Mouse (Mus musculus) heart, embryonic 15.5 days (tissue): ENCODE measurements around the gene Ccdc159. TPM values are rescaled to one million over a fixed set of nuclear protein-coding genes. Genes with fewer than 3 reads are reported as not detected.
A peak's percentile ranks its signal among the peaks of the same experiment; 100 is the strongest.

Source experiments
- ATAC-seq: fragments of 200-750 bp; cut with Nextera tagmentation; replicated peaks from 2 replicates; pipeline ENCODE4 v1.8.0; 2017; ENCODE audit warnings: low read depth, moderate TSS enrichment; ENCODE audit not compliant: insufficient number of reproducible peaks, insufficient read depth, low FRiP score
- H3K27ac ChIP-seq: fragments of 300-500 bp; sonication (generic); 2 replicates; pipeline ENCODE4 v1.5.1; 2015; ENCODE audit warnings: mild to moderate bottlenecking, inconsistent platforms
- H3K27me3 ChIP-seq: fragments of 300-500 bp; sonication (generic); 2 replicates; pipeline ENCODE4 v1.6.1; 2015; ENCODE audit warnings: inconsistent platforms
- H3K36me3 ChIP-seq: fragments of 300-500 bp; sonication (generic); 2 replicates; pipeline ENCODE4 v1.6.1; 2015; ENCODE audit warnings: mild to moderate bottlenecking, inconsistent platforms
- H3K4me1 ChIP-seq: fragments of 300-500 bp; sonication (generic); replicated peaks from 2 replicates; pipeline ENCODE4 v1.6.1; 2015; ENCODE audit warnings: inconsistent platforms
- H3K4me2 ChIP-seq: fragments of 300-500 bp; sonication (generic); 2 replicates; pipeline ENCODE4 v1.6.1; 2015; ENCODE audit warnings: inconsistent platforms, mild to moderate bottlenecking, moderate library complexity
- H3K4me3 ChIP-seq: fragments of 300-500 bp; sonication (generic); 2 replicates; pipeline ENCODE4 v1.5.1; 2015; ENCODE audit warnings: mild to moderate bottlenecking, inconsistent platforms
- H3K9ac ChIP-seq: fragments of 300-500 bp; sonication (generic); 2 replicates; pipeline ENCODE4 v1.6.1; 2015; ENCODE audit warnings: mild to moderate bottlenecking, inconsistent platforms
- H3K9me3 ChIP-seq: fragments of 300-500 bp; sonication (generic); replicated peaks from 2 replicates; pipeline ENCODE4 v1.6.1; 2016; ENCODE audit warnings: inconsistent platforms
- WGBS: fragments of 180-500 bp; shearing (Covaris S2); methylation state at CpG from one replicate; pipeline ENCODE4 v1.1.7; 2015; ENCODE audit warnings: mixed read lengths; 5-methylcytosine and 5-hydroxymethylcytosine counted together
- polyA plus RNA-seq: library from polyadenylated mRNA; unstranded; fragments of >200 nt; fragmentation: Nextera tagmentation; extraction: Ambion mirVana; gene quantifications from 2 replicates; pipeline ENCODE4 v1.2.1, GENCODE M21; 2015

Gene Ccdc159
- polyA plus RNA-seq = 2.7 and 3.5 TPM in 2 replicates

DNA sequence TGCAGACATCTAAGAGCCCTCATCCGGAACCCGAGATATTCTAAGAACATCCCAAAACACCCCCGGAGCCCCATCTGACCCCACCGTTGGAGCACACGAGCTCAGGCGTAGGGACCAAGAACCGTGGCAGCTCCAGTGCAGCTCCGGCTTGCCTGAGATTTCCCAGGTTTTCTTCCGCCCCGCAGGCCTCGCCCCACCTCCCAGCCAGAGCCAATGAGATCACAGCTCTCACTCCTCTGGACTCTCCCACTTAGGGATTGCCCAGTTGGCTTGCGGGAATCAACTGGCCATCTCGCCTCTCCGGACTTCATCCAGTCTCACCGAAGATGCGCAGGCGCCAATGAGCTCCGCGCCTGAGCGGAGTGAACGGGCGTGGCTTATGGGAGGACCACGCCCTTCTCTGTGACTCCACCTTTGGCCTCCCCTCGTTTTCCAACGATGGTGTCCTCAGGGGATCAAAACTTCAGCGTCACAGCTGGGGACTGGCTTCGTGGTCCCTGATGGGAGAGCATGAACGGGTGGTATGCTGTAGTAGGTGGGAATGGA lies at the start of gene Ccdc159, which contains the start of gene Tmem205:
TSS of gene Ccdc159 (plus strand) at position 264 of the 546 bp plus-strand sequence.
TSS of gene Tmem205 (minus strand) at position 349 of the 546 bp plus-strand sequence.
- Histone ChIP-seq H3K27me3 (no peaks in the 10 kb centered on the region), H3K4me3 (peak within 1 kb of the TSS; percentile 60), H3K4me1 (peaks cover 34% of the 10 kb centered on the region), H3K36me3 (no peaks in the 10 kb centered on the region), H3K9ac (peak within 1 kb of the TSS; percentile 62), H3K27ac (peak within 1 kb of the TSS; percentile 74), H3K4me2 (peak within 1 kb of the TSS; percentile 69), H3K9me3 (no peaks in the 10 kb centered on the region)
- peak; percentile 92 for ATAC-seq
- under 1% methylated on average over 28 of the region's 28 CpGs for WGBS

DNA sequence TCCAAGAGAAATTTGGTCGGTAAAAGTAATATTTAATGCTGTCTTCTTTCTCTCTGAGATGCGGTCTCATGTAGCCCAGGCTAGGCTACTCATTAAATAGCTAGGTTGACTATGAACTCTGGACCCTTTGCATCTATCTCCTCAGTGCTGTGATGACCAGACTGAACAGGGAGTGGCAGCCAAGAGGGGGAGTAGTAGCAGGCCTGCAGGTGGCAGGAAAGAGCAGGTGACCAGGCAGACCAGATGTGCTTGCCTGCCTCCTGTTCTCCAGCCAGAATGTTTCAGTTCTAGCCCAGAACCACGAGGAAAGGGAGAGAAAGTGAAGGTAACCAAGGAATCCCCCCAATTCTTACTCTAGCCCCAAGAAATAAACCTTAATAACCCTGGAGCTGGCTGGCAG lies 38.0 kb upstream of the Ccdc159 start:
- Histone ChIP-seq H3K9ac (no peak overlapping the region), H3K4me2 (no peak overlapping the region), H3K36me3 (no peaks in the 10 kb centered on the region), H3K4me1 (no peaks in the 10 kb centered on the region), H3K27ac (no peak overlapping the region), H3K9me3 (no peaks in the 10 kb centered on the region), H3K27me3 (no peaks in the 10 kb centered on the region), H3K4me3 (no peak overlapping the region)
- WGBS = 53% methylated on average over 3 of the region's 3 CpGs
- no peak for ATAC-seq

DNA sequence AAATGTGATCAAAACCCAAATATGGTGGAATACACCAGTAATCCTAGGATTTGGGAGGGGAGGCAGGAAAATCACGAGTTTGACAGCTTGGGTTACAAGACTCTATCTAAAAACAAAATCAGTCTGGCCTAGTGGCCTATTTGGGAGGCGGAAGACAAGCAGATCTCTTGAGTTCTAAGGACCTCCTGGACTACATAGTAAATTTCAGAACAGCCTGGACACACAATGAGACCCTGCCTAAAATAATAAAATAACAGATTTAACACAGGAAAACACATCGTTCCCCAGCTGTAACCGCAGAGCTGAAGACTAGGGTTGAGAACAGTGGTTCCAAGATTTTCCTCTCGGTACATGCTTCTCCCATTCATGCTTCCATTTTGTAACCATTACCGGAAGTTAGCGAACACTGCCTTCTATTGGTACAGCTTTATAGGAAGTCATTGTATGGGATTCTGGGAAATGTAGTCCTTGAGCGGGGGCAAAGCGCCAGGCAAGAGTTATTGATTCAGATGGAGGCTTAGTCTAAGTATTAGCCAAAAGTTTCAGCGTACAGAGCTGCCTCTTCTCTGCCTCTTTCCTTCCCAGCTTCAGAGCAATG lies 25.9 kb upstream of the Ccdc159 start:
- peak overlapping the region; percentile 49 for H3K4me3 ChIP-seq
- 16% methylated on average over 10 of the region's 10 CpGs for WGBS
- peaks cover 3% of the 10 kb centered on the region; the same call in 1 of the 2 replicates for H3K4me1 ChIP-seq
- H3K4me2 ChIP-seq = peak overlapping the region; percentile 61
- H3K27ac ChIP-seq = no peak overlapping the region
- H3K9me3 ChIP-seq = no peaks in the 10 kb centered on the region
- no peaks in the 10 kb centered on the region for H3K36me3 ChIP-seq
- H3K9ac ChIP-seq = no peak overlapping the region
- no peak for ATAC-seq
- H3K27me3 ChIP-seq = peaks cover 5% of the 10 kb centered on the region; the same call in 1 of the 2 replicates

DNA sequence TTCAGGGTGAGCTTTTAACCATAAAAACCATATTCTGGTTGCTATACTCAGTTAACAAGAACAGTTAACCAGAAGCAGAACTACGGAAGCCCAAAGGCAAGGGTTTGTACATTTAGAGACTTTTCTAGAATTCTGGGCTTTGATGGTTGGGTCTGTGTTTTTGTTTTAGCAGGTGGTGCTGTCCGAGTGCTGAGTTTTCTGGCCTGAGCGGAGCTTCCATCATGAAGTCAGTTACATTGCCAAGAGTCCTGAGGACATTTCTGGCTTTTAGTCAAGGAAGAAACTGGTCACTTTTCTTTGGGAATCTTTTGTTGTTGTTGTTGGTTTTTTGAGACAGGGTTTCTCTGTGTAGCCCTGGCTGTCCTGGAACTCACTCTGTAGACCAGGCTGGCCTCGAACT lies 23.2 kb upstream of the Ccdc159 start:
- Histone ChIP-seq H3K9me3 (no peaks in the 10 kb centered on the region), H3K4me1 (peaks cover 3% of the 10 kb centered on the region; the same call in 1 of the 2 replicates), H3K27ac (no peak overlapping the region), H3K4me3 (no peak overlapping the region), H3K4me2 (no peak overlapping the region), H3K27me3 (peaks cover under 1% of the 10 kb centered on the region; the same call in 1 of the 2 replicates), H3K9ac (no peak overlapping the region), H3K36me3 (no peaks in the 10 kb centered on the region)
- WGBS = 73% methylated on average over 4 of the region's 4 CpGs
- ATAC-seq = no peak

DNA sequence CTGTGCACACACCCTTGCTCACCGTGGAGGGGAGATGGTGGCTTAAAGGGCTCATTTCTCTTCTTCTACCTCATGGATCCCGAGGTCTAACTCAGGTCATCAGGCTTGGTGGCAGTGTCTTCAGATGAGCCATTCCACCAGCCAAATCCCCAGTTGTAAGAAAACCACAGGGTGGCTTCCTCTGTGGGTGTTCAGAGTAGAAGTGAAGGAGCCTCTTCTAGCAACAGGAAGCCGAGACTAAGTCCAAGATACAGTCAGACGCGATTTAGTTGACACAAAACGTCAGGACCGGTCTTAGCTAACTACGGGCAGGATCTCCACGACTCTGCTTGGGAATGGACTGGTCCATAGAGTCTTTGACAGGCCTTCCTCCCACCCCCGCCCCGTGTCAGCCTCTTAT lies 19.1 kb upstream of the Ccdc159 start:
- no peaks in the 10 kb centered on the region for H3K4me1 ChIP-seq
- H3K36me3 ChIP-seq = no peaks in the 10 kb centered on the region
- ATAC-seq = no peak
- no peaks in the 10 kb centered on the region; the same call in 1 of the 2 replicates for H3K27me3 ChIP-seq
- H3K4me3 ChIP-seq = no peak overlapping the region
- H3K4me2 ChIP-seq = no peak overlapping the region
- WGBS = 64% methylated on average over 11 of the region's 11 CpGs
- H3K9me3 ChIP-seq = no peaks in the 10 kb centered on the region
- H3K9ac ChIP-seq = no peak overlapping the region
- no peak overlapping the region for H3K27ac ChIP-seq

DNA sequence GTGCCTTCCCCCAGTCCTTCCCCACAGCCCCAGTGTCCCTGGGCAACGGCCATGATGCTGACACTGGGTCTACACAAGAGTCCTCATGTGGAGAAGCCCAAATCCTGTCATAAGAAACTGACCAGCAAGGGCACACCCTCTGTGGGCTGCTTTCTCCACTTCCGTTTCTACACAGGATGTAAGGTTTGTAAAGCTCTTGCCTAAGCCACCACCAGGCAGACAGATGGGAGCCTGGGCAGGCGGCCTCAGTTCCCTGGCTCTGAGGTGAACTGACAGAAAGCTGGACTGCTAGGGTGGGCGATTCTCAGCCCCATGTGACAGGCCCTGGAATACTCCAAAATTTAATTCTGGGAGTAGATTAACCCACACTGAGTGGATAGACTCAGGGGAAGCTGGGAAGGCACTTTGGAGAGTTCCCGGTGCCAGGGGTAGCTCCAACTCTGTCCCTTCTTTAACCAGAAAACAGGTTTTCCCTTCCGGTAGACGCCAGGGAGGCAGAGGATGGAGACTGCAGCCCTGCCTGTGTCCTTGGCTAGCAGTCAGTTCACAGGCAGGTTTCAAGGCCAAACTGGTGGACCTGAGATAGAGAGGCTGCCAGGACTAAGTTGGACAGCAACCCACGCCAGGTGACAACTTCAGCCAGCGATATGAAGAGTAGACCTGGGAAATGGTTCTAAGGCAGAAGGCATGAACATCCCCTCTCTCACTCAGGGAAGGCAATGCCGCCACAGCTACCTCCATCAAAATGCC lies 17.6 kb upstream of the Ccdc159 start:
- Histone ChIP-seq H3K4me3 (no peak overlapping the region), H3K27ac (no peak overlapping the region), H3K9me3 (no peaks in the 10 kb centered on the region), H3K36me3 (no peaks in the 10 kb centered on the region; the same call in 1 of the 2 replicates), H3K27me3 (no peaks in the 10 kb centered on the region), H3K4me2 (no peak overlapping the region), H3K9ac (no peak overlapping the region), H3K4me1 (no peaks in the 10 kb centered on the region)
- no peak for ATAC-seq
- WGBS = 68% methylated on average over 10 of the region's 10 CpGs

DNA sequence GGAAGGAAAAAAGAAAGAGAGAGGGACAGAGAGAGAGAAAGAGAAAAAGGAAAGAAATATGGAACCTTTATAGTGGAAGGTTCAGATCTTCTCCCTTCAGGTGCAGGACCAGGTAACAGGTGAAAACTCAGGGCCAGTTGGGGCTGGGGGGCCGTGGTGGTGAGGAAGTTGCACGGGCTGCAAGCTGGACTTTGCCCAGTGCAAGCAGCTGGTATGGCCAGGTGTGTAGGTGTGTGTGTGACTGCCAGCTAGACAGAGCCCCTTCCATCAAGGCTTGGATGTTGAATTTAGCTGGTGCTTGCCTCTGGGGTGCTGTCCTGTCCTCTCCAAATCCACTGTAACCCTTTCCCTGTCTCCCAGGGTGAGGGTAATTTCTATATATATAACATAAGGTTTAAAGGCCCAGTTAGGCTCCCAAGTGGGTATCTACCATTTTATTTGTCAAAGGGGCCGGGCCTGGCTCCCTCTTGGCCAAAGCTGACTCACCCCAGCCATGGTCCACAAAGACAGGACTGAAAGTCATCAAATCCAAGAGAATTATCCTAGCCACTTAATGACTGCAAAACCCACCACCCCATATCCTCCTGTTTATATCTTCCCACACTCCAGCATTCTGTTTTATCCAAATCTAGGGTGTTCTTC lies 10.3 kb upstream of the Ccdc159 start:
- ATAC-seq = no peak
- Histone ChIP-seq H3K4me2 (peak overlapping the region; percentile 97), H3K27me3 (no peaks in the 10 kb centered on the region), H3K4me1 (peaks cover 9% of the 10 kb centered on the region), H3K9me3 (no peaks in the 10 kb centered on the region), H3K9ac (no peak overlapping the region), H3K27ac (no peak overlapping the region), H3K4me3 (peak overlapping the region; percentile 66), H3K36me3 (no peaks in the 10 kb centered on the region; the same call in 1 of the 2 replicates)
- WGBS = 67% methylated on average over 3 of the region's 3 CpGs

DNA sequence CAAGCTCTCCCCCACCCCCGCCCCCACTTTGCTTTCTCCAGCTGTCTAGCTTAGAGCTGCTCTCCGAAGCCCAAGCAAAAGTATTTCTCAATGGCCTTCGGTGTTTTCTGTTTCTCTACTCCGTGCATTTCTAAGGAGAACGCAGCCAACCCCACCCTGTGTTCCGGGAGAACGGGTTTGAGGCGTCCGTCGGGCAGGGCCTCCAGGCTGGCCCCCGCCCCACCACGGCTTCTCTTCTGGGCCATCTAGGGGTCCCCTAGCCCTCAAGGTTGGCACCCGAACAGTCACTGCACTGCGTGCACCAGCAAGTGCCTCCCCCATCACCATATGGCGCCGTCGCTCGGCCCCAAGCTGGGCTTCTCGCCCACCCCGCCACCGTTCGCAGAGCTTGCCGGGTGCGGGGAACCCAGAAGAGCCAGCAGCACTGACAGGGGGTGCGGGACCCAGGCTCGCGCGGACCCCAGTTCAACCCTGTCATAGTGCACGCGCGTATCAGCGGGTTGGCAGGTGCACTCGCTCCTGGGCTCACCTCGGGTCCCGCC lies 9.7 kb upstream of the Ccdc159 start:
- Histone ChIP-seq H3K27ac (0 out of 2 replicates have a peak overlapping the region, but pooled peaks have one; percentile 24), H3K27me3 (no peaks in the 10 kb centered on the region), H3K4me1 (peaks cover 9% of the 10 kb centered on the region), H3K4me3 (peak overlapping the region; percentile 66), H3K4me2 (peak overlapping the region; percentile 97), H3K9ac (peak overlapping the region; percentile 73), H3K36me3 (no peaks in the 10 kb centered on the region; the same call in 1 of the 2 replicates), H3K9me3 (no peaks in the 10 kb centered on the region)
- WGBS = 2% methylated on average over 35 of the region's 35 CpGs
- ATAC-seq = peak; percentile 56

DNA sequence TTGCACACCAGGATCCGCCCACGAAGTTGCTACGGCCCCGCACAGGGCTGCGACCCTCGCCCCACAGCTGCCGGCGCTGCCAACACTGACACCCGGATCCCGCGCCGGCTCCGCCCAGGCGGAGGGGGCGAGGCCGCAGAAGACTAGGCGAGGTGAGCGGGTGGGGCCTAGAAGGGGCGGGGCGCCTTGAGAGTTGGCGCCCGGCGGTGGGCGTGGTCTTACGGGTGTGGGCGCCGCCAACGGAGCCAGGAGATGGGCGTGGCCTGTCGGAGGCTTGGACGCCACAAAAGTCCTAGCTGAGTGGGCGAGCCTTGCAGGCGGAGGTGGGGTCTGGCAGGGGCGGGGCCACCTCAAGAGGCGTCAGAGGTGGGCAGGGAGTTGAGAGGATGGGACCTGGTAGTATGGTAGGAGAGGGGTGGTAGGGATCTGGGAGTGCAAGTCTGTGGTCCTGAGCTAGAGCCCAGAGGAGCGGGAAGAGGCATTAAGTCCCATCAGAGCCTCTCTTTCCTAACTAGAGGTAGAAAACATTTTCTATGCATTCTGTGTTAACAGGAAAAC lies 9.2 kb upstream of the Ccdc159 start, which contains the start of gene Rab3d:
TSS of gene Rab3d (minus strand) at position 158 of the 558 bp plus-strand sequence.
- Histone ChIP-seq H3K4me3 (peak within 1 kb of the TSS; percentile 66), H3K36me3 (no peaks in the 10 kb centered on the region; the same call in 1 of the 2 replicates), H3K9ac (peak within 1 kb of the TSS; percentile 73), H3K9me3 (no peaks in the 10 kb centered on the region), H3K27ac (0 out of 2 replicates have a peak within 1 kb of the TSS, but pooled peaks have one; percentile 24), H3K4me2 (peak within 1 kb of the TSS; percentile 97), H3K27me3 (no peaks in the 10 kb centered on the region), H3K4me1 (peaks cover 12% of the 10 kb centered on the region)
- peak; percentile 91 for ATAC-seq
- under 1% methylated on average over 35 of the region's 36 CpGs for WGBS

DNA sequence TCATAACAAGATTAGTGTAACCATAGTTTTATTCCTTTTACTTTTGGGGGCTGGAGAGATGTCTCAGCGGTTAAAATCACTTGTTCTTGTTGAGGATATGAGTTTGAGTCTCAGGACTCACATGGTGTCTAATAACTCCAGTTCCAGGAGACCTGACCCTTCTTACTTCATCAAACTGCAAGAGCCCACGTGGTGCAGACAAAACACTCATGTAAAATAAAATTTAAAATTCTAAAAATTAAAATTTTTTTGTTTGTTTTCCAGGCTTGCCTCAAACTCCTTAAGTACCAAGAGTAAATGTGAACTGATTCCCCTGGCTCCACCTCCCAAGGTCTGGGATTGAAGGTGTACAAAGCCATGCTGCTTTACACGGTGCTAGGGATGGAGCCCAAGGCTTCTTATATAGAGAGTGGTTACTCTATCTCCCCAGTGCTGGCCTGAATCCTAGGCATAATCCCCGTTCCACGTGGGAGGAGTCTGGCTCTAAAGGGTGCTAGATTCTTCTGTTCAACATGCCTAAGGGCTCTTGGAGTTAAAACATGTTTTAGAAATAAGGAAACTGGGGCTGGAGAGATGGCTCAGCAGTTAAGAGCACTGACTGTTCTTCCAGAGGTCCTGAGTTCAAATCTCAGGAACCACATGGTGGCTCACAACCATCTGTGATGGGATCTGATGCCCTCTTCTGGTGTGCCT lies 8.4 kb upstream of the Ccdc159 start:
- Histone ChIP-seq H3K9me3 (no peaks in the 10 kb centered on the region), H3K36me3 (no peaks in the 10 kb centered on the region; the same call in 1 of the 2 replicates), H3K4me3 (peak overlapping the region; percentile 66), H3K9ac (no peak overlapping the region), H3K27me3 (no peaks in the 10 kb centered on the region), H3K4me1 (peaks cover 19% of the 10 kb centered on the region), H3K4me2 (peak overlapping the region; percentile 97), H3K27ac (no peak overlapping the region)
- no peak for ATAC-seq
- 16% methylated on average over 5 of the region's 5 CpGs for WGBS
